Mouse (Mus musculus) MEL (cell line): ENCODE measurements around the gene Rnf10. TPM values are rescaled to one million over a fixed set of nuclear protein-coding genes. Genes with fewer than 3 reads are reported as not detected.

Source experiments
- DNase-seq: peaks from one replicate; pipeline ENCODE4 v3.0.0; 2011; ENCODE audit warnings: low read depth, low spot score
- H3K27ac ChIP-seq: 2 replicates; pipeline ENCODE4 v1.5.1; 2012; ENCODE audit warnings: low read depth, mild to moderate bottlenecking, control low read depth, low read length, moderate library complexity; ENCODE audit not compliant: control insufficient read depth
- H3K27me3 ChIP-seq, 2 experiments: fragments of 150-350 bp in 1 of 2; sonication (generic) in 1 of 2; 2 replicates each; pipeline ENCODE4 v1.6.1; 2012; ENCODE audit warnings: low read length in 2 of 2, mild to moderate bottlenecking in 2 of 2, improper control_type of control experiment in 1 of 2, moderate library complexity in 1 of 2; ENCODE audit not compliant: insufficient read depth in 2 of 2, control insufficient read depth in 1 of 2
- H3K36me3 ChIP-seq, 2 experiments: 2 replicates each; pipeline ENCODE4 v1.6.1; 2012 to 2014; ENCODE audit warnings: low read length in 2 of 2, improper control_type of control experiment in 1 of 2, inconsistent platforms in 1 of 2, mild to moderate bottlenecking in 1 of 2; ENCODE audit not compliant: insufficient read depth in 2 of 2, control insufficient read depth in 1 of 2
- H3K4me1 ChIP-seq, 2 experiments: fragments of 150-350 bp in 1 of 2; sonication (generic) in 1 of 2; 2 replicates each; pipeline ENCODE4 v1.6.1; 2012; ENCODE audit warnings: low read length in 2 of 2, improper control_type of control experiment in 1 of 2, mild to moderate bottlenecking in 1 of 2; ENCODE audit not compliant: insufficient read depth in 2 of 2, control insufficient read depth in 1 of 2
- H3K4me3 ChIP-seq, 2 experiments: fragments of 150-350 bp in 1 of 2; sonication (generic) in 1 of 2; 2 replicates each; pipeline ENCODE4 v1.5.1; 2012; ENCODE audit warnings: low read depth in 2 of 2, low read length in 2 of 2, mild to moderate bottlenecking in 2 of 2, moderate library complexity in 2 of 2, control low read depth in 1 of 2, improper control_type of control experiment in 1 of 2; ENCODE audit not compliant: control insufficient read depth in 1 of 2, insufficient read depth in 1 of 2
- H3K79me2 ChIP-seq: 2 replicates; pipeline ENCODE4 v1.6.1; 2012; ENCODE audit warnings: mild to moderate bottlenecking, low read length, moderate library complexity; ENCODE audit not compliant: control insufficient read depth, poor library complexity, insufficient read depth
- H3K9ac ChIP-seq: 2 replicates; pipeline ENCODE4 v1.6.1; 2012; ENCODE audit warnings: low read depth, mild to moderate bottlenecking, control low read depth, low read length, moderate library complexity; ENCODE audit not compliant: control insufficient read depth, poor library complexity, severe bottlenecking
- H3K9me3 ChIP-seq: fragments of 150-350 bp; sonication (generic); replicated peaks from 2 replicates; pipeline ENCODE4 v1.6.1; 2012; ENCODE audit warnings: mild to moderate bottlenecking, low read length, improper control_type of control experiment, moderate library complexity; ENCODE audit not compliant: insufficient read depth
- BHLHE40 ChIP-seq: IDR thresholded peaks from 2 replicates; pipeline ENCODE4 v1.6.1; 2012; ENCODE audit warnings: low read depth, mild to moderate bottlenecking, inconsistent platforms, low read length, improper control_type of control experiment, borderline replicate concordance
- CHD1 ChIP-seq: IDR thresholded peaks from 2 replicates; pipeline ENCODE4 v1.6.1; 2012; ENCODE audit warnings: low read depth, mild to moderate bottlenecking, inconsistent platforms, low read length, improper control_type of control experiment
- CHD2 ChIP-seq: IDR thresholded peaks from 2 replicates; pipeline ENCODE4 v1.6.1; 2011; ENCODE audit warnings: low read length, improper control_type of control experiment
- E2F4 ChIP-seq: IDR thresholded peaks from 2 replicates; pipeline ENCODE4 v1.6.1; 2011; ENCODE audit warnings: low read depth, low read length, improper control_type of control experiment, borderline replicate concordance
- ETS1 ChIP-seq: IDR thresholded peaks from 2 replicates; pipeline ENCODE4 v1.6.1; 2012; ENCODE audit warnings: low read depth, mild to moderate bottlenecking, inconsistent platforms, low read length, improper control_type of control experiment, moderate library complexity
- HCFC1 ChIP-seq: IDR thresholded peaks from 2 replicates; pipeline ENCODE4 v1.6.1; 2012; ENCODE audit warnings: low read depth, mild to moderate bottlenecking, inconsistent platforms, low read length, improper control_type of control experiment, moderate library complexity
- KAT2A ChIP-seq: conservative IDR thresholded peaks from 2 replicates; pipeline ENCODE4 v1.6.1; 2012; ENCODE audit warnings: low read depth, low read length, improper control_type of control experiment, inconsistent platforms
- MAZ ChIP-seq: IDR thresholded peaks from 2 replicates; pipeline ENCODE4 v1.6.1; 2012; ENCODE audit warnings: low read depth, mild to moderate bottlenecking, inconsistent platforms, low read length, improper control_type of control experiment
- MEF2A ChIP-seq: IDR thresholded peaks from 2 replicates; pipeline ENCODE4 v1.6.1; 2014; ENCODE audit warnings: low read depth, mild to moderate bottlenecking, inconsistent platforms, low read length, improper control_type of control experiment; ENCODE audit not compliant: poor library complexity, insufficient replicate concordance, severe bottlenecking; ENCODE audit errors: extremely low read depth
- MXI1 ChIP-seq: IDR thresholded peaks from 2 replicates; pipeline ENCODE4 v1.6.1; 2011; ENCODE audit warnings: mild to moderate bottlenecking, low read depth, low read length, improper control_type of control experiment
- MYB ChIP-seq: IDR thresholded peaks from 2 replicates; pipeline ENCODE4 v1.6.1; 2011; ENCODE audit warnings: mild to moderate bottlenecking, low read depth, low read length, improper control_type of control experiment
- NELFE ChIP-seq: IDR thresholded peaks from 2 replicates; pipeline ENCODE4 v1.6.1; 2011; ENCODE audit warnings: low read depth, low read length, improper control_type of control experiment
- NRF1 ChIP-seq: IDR thresholded peaks from 2 replicates; pipeline ENCODE4 v1.6.1; 2014; ENCODE audit warnings: low read depth, mild to moderate bottlenecking, inconsistent platforms, low read length, improper control_type of control experiment, moderate library complexity; ENCODE audit not compliant: poor library complexity, insufficient read depth, severe bottlenecking
- POLR2AphosphoS2 ChIP-seq: IDR thresholded peaks from 2 replicates; pipeline ENCODE4 v1.6.1; 2011; ENCODE audit warnings: low read length, improper control_type of control experiment
- POLR2AphosphoS5 ChIP-seq: IDR thresholded peaks from 2 replicates; pipeline ENCODE4 v1.6.1; 2012; ENCODE audit warnings: low read depth, borderline replicate concordance, mild to moderate bottlenecking, inconsistent platforms, low read length, moderate library complexity, mixed read lengths
- RAD21 ChIP-seq: IDR thresholded peaks from 2 replicates; pipeline ENCODE4 v1.6.1; 2011; ENCODE audit warnings: mild to moderate bottlenecking, low read depth, low read length, improper control_type of control experiment
- RCOR1 ChIP-seq: IDR thresholded peaks from 2 replicates; pipeline ENCODE4 v1.6.1; 2012; ENCODE audit warnings: low read depth, mild to moderate bottlenecking, inconsistent platforms, low read length, improper control_type of control experiment
- SIN3A ChIP-seq: IDR thresholded peaks from 2 replicates; pipeline ENCODE4 v1.6.1; 2012; ENCODE audit warnings: low read length, improper control_type of control experiment, inconsistent platforms
- SMC3 ChIP-seq: IDR thresholded peaks from 2 replicates; pipeline ENCODE4 v1.6.1; 2011; ENCODE audit warnings: low read depth, low read length, improper control_type of control experiment
- TBP ChIP-seq: IDR thresholded peaks from 2 replicates; pipeline ENCODE4 v1.8.0; 2011; ENCODE audit warnings: low read depth, low read length, improper control_type of control experiment
- TCF12 ChIP-seq: IDR thresholded peaks from 2 replicates; pipeline ENCODE4 v1.6.1; 2014; ENCODE audit warnings: low read depth, mild to moderate bottlenecking, inconsistent platforms, low read length, improper control_type of control experiment, moderate library complexity
- UBTF ChIP-seq: IDR thresholded peaks from 2 replicates; pipeline ENCODE4 v1.6.1; 2012; ENCODE audit warnings: low read depth, mild to moderate bottlenecking, inconsistent platforms, low read length, improper control_type of control experiment, moderate library complexity, borderline replicate concordance; ENCODE audit not compliant: insufficient read depth
- USF1 ChIP-seq: IDR thresholded peaks from 2 replicates; pipeline ENCODE4 v1.6.1; 2014; ENCODE audit warnings: low read depth, mild to moderate bottlenecking, inconsistent platforms, low read length, improper control_type of control experiment, moderate library complexity
- USF2 ChIP-seq, 2 experiments: IDR thresholded peaks; 2 replicates each; pipeline ENCODE4 v1.6.1; 2011 to 2012; ENCODE audit warnings: improper control_type of control experiment in 2 of 2, low read length in 2 of 2, borderline replicate concordance in 1 of 2, inconsistent platforms in 1 of 2, low read depth in 1 of 2, mild to moderate bottlenecking in 1 of 2; ENCODE audit not compliant: insufficient read depth in 1 of 2
- ZMIZ1 ChIP-seq: IDR thresholded peaks from 2 replicates; pipeline ENCODE4 v1.6.1; 2012; ENCODE audit warnings: low read depth, mild to moderate bottlenecking, inconsistent platforms, low read length, improper control_type of control experiment, moderate library complexity
- ZNF384 ChIP-seq: IDR thresholded peaks from 2 replicates; pipeline ENCODE4 v1.6.1; 2012; ENCODE audit warnings: low read depth, mild to moderate bottlenecking, inconsistent platforms, low read length, improper control_type of control experiment
- polyA plus RNA-seq, 2 experiments: library from polyadenylated mRNA; stranded (reverse) in 1 of 2; unstranded in 1 of 2; fragments of >175 nt in 1 of 2; fragments of >200 nt in 1 of 2; gene quantifications; 2 replicates each; pipeline versions ENCODE4 v1.2.1 to v1.2.4; 2012; ENCODE audit warnings: low replicate concordance in 2 of 2, low read depth in 1 of 2; ENCODE audit not compliant: insufficient read length in 2 of 2, insufficient read depth in 1 of 2, missing spikeins in 1 of 2
- total RNA-seq: library from RNA; depleted of rRNA; stranded (reverse); fragments of 300-350 nt; gene quantifications from 2 replicates; pipeline ENCODE4 v1.2.3, GENCODE M21; 2012

Rnf10 gene
- total and polyA plus RNA-seq, 3 experiments: 44.4 to 254 (median 165) TPM

DNA sequence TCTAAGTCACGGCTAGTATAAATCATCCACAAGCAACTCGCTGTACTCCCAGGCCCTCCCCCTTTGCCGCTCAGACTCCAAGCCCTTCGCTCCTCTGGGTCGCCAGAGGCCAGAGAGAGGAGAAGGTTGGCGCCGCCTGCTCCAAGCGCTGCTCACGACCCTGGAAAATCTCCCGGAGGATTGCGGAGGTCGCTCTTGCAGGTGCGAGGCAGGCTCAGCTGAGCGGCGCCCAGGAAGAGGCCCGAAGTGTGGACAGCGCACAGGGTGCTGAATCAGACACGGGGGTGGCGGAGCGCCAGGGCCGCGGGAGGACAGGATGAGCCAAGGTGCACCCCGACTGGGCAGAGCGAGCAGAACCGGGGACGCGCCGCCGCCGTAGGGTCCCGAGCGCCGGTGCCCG, 79.5 kb downstream of the Rnf10 start:
- peak; percentile 70 for DNase-seq
- H3K4me1 ChIP-seq: peaks cover 0 to 3% of the 10 kb centered on the region in 2 experiments; a peak in 2 of 4 replicates
- peak overlapping the region in 1 of 2 experiments; percentile 40; a peak in 1 of 4 replicates for H3K4me3 ChIP-seq
- TF ChIP-seq BHLHE40: no peak
- no peak for TF ChIP-seq CHD1
- no peak for TF ChIP-seq ETS1
- peak; percentile 55 for TF ChIP-seq MXI1
- TF ChIP-seq E2F4: no peak
- no peak for TF ChIP-seq RAD21
- TF ChIP-seq POLR2AphosphoS5: no peak
- TF ChIP-seq TCF12: no peak
- no peak for TF ChIP-seq CHD2
- TF ChIP-seq HCFC1: no peak
- TF ChIP-seq SIN3A: peak; percentile 79
- TF ChIP-seq NRF1: no peak
- TF ChIP-seq MAZ: no peak
- H3K27ac ChIP-seq: no peak overlapping the region
- H3K9me3 ChIP-seq: no peaks in the 10 kb centered on the region
- peaks cover 0 to 2% of the 10 kb centered on the region in 2 experiments; a peak in 1 of 4 replicates for H3K36me3 ChIP-seq
- H3K9ac ChIP-seq: no peak overlapping the region
- peaks cover 0 to 7% of the 10 kb centered on the region in 2 experiments; a peak in 2 of 4 replicates for H3K27me3 ChIP-seq
- no peaks in the 10 kb centered on the region for H3K79me2 ChIP-seq

DNA sequence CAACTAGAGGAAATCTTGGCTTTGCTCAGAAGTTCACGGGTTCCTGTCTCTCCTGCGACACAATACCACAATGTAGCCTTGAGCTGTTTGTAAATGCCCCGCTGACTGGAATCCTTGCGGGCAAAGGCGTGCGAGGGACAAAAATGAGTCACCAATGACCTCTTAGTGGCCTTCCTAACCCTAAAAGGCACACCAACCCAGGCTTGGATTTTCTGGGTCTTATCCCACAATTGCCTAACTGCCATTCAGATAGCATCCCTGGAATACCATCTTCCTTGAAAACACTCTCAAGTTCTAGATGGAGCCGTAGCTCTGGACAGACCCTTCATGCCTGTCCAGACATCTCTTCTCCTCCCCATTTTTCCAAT, 79.9 kb downstream of the Rnf10 start:
- Histone ChIP-seq H3K79me2 (no peaks in the 10 kb centered on the region), H3K27me3 (peaks cover 0 to 7% of the 10 kb centered on the region in 2 experiments; a peak in 2 of 4 replicates), H3K4me3 (no peak overlapping the region)

More for the DNA sequence above, 79.9 kb downstream of the Rnf10 start:
- H3K9me3 ChIP-seq: no peaks in the 10 kb centered on the region
- TF ChIP-seq TBP: no peak
- TF ChIP-seq CHD1: no peak
- TF ChIP-seq MEF2A: no peak
- TF ChIP-seq USF1: no peak
- TF ChIP-seq RCOR1: no peak
- no peak for TF ChIP-seq UBTF
- TF ChIP-seq TCF12: no peak
- TF ChIP-seq KAT2A: no peak
- TF ChIP-seq MXI1: no peak
- no peak for TF ChIP-seq POLR2AphosphoS5
- TF ChIP-seq BHLHE40: no peak
- no peak for TF ChIP-seq ZNF384
- TF ChIP-seq NELFE: no peak
- no peak for TF ChIP-seq POLR2AphosphoS2
- TF ChIP-seq ZMIZ1: no peak
- no peak for TF ChIP-seq ETS1
- TF ChIP-seq MYB: no peak
- no peak for TF ChIP-seq SMC3
- no peak for TF ChIP-seq USF2 (IDR thresholded peaks at IDR 0.05; ENCODE audit: borderline replicate concordance in 1 of 2, insufficient read depth in 1 of 2, low read depth in 1 of 2, low read length in 2 of 2)
- no peak overlapping the region for H3K9ac ChIP-seq
- H3K36me3 ChIP-seq: peaks cover 0 to 2% of the 10 kb centered on the region in 2 experiments; a peak in 1 of 4 replicates
- H3K4me1 ChIP-seq: peaks cover 0 to 3% of the 10 kb centered on the region in 2 experiments; a peak in 2 of 4 replicates
- no peak for DNase-seq
- no peak overlapping the region for H3K27ac ChIP-seq
